Mouse (Mus musculus) C2C12 (cell line): Measurements from ENCODE around the gene Ablim2. TPM values are rescaled to one million over a fixed set of nuclear protein-coding genes. Genes with fewer than 3 reads are reported as not detected.
A peak's percentile ranks its signal among the peaks of the same experiment; 100 is the strongest.

Experiments used
- H3K27me3 ChIP-seq: one replicate; pipeline ENCODE4 v1.6.1; 2011; ENCODE audit not compliant: control insufficient read depth, insufficient read depth, insufficient read length
- H3K36me3 ChIP-seq: one replicate; pipeline ENCODE4 v1.6.1; 2011; ENCODE audit not compliant: control insufficient read depth, insufficient read depth
- H3K4me3 ChIP-seq: one replicate; pipeline ENCODE4 v1.5.1; 2011; ENCODE audit warnings: mild to moderate bottlenecking, control low read depth; ENCODE audit not compliant: poor library complexity, insufficient read depth, severe bottlenecking
- H3K79me2 ChIP-seq: one replicate; pipeline ENCODE4 v1.6.1; 2011; ENCODE audit not compliant: control insufficient read depth, insufficient read depth
- H3K79me3 ChIP-seq: one replicate; pipeline ENCODE4 v1.6.1; 2011; ENCODE audit warnings: low read depth, control low read depth
- H3ac ChIP-seq: one replicate; pipeline ENCODE3; 2011; ENCODE audit warnings: low read depth; ENCODE audit not compliant: control insufficient read depth, insufficient read length
- CEBPB ChIP-seq: IDR thresholded peaks from one replicate; pipeline ENCODE4 v1.6.1; 2011; ENCODE audit warnings: low read depth, mild to moderate bottlenecking, control low read depth, moderate library complexity
- CTCF ChIP-seq: IDR thresholded peaks from one replicate; pipeline ENCODE4 v1.5.1; 2011; ENCODE audit not compliant: control insufficient read depth, insufficient read depth, insufficient read length
- FOSL1 ChIP-seq: IDR thresholded peaks from one replicate; pipeline ENCODE4 v1.8.0; 2011; ENCODE audit warnings: mild to moderate bottlenecking, low read length; ENCODE audit not compliant: poor library complexity, insufficient read depth, severe bottlenecking
- MAX ChIP-seq: IDR thresholded peaks from one replicate; pipeline ENCODE4 v1.6.1; 2011; ENCODE audit warnings: mild to moderate bottlenecking, control low read depth
- MYOD1 ChIP-seq: IDR thresholded peaks from one replicate; pipeline ENCODE4 v1.6.1; 2011; ENCODE audit warnings: low read depth; ENCODE audit not compliant: control insufficient read depth, insufficient read length
- MYOG ChIP-seq: IDR thresholded peaks from one replicate; pipeline ENCODE4 v1.6.1; 2011; ENCODE audit not compliant: control insufficient read depth, insufficient read length; ENCODE audit errors: extremely low read depth
- USF1 ChIP-seq: IDR thresholded peaks from one replicate; pipeline ENCODE4 v1.6.1; 2011; ENCODE audit warnings: low read depth, mild to moderate bottlenecking, control low read depth, moderate library complexity
- polyA plus RNA-seq: library from polyadenylated mRNA; unstranded; fragments of >200 nt; fragmentation: generic; extraction: Trizol; gene quantifications from one replicate; pipeline ENCODE4 v1.2.1, GENCODE M21; 2012; ENCODE audit warnings: missing spikeins

The Ablim2 gene
- polyA plus RNA-seq, 1 experiment: 0.08 TPM

- TF ChIP-seq USF1: peak; percentile 49
- TF ChIP-seq MYOG: no peak
- no peaks in the 10 kb centered on the region for H3K79me3 ChIP-seq
- no peaks in the 10 kb centered on the region for H3K36me3 ChIP-seq
- no peak overlapping the region for H3ac ChIP-seq
- no peak overlapping the region for H3K4me3 ChIP-seq
- H3K79me2 ChIP-seq: no peaks in the 10 kb centered on the region
- no peaks in the 10 kb centered on the region for H3K27me3 ChIP-seq
These were observed 126.6 kb downstream of the Ablim2 start for GRCm38 (mm10) chr5:35884262-35884661.

- H3K79me2 ChIP-seq: no peaks in the 10 kb centered on the region
- no peaks in the 10 kb centered on the region for H3K36me3 ChIP-seq
These were observed 127.0 kb downstream of the Ablim2 start for GRCm38 (mm10) chr5:35884689-35885088.

GRCm38 (mm10) chr5:35888959-35889358 is 131.3 kb downstream of the Ablim2 start:
- TF ChIP-seq USF1 (no peak), MYOG (no peak), MAX (no peak), CTCF (peak; percentile 20)
- Histone ChIP-seq H3K36me3 (no peaks in the 10 kb centered on the region), H3K79me3 (peaks cover 6% of the 10 kb centered on the region), H3ac (no peak overlapping the region), H3K27me3 (no peaks in the 10 kb centered on the region), H3K4me3 (no peak overlapping the region), H3K79me2 (peaks cover 7% of the 10 kb centered on the region)

More at GRCm38 (mm10) chr5:35884689-35885088, 127.0 kb downstream of the Ablim2 start:
- no peak overlapping the region for H3K4me3 ChIP-seq
- no peaks in the 10 kb centered on the region for H3K79me3 ChIP-seq
- H3ac ChIP-seq: no peak overlapping the region
- TF ChIP-seq MYOG (no peak), USF1 (no peak), FOSL1 (no peak), MYOD1 (no peak), CTCF (no peak), CEBPB (no peak), MAX (no peak)
- no peaks in the 10 kb centered on the region for H3K27me3 ChIP-seq

GRCm38 (mm10) chr5:35889641-35890040 is 132.0 kb downstream of the Ablim2 start:
- H3K36me3 ChIP-seq: no peaks in the 10 kb centered on the region
- no peaks in the 10 kb centered on the region for H3K27me3 ChIP-seq

GRCm38 (mm10) chr5:35890985-35891730 is 133.5 kb downstream of the Ablim2 start:
- no peak overlapping the region for H3ac ChIP-seq
- no peaks in the 10 kb centered on the region for H3K27me3 ChIP-seq
- H3K36me3 ChIP-seq: no peaks in the 10 kb centered on the region
- no peak overlapping the region for H3K4me3 ChIP-seq
- TF ChIP-seq MYOG (no peak), MYOD1 (no peak)
- peaks cover 27% of the 10 kb centered on the region for H3K79me3 ChIP-seq
- peaks cover 29% of the 10 kb centered on the region for H3K79me2 ChIP-seq

More at GRCm38 (mm10) chr5:35889641-35890040, 132.0 kb downstream of the Ablim2 start:
- H3K4me3 ChIP-seq: no peak overlapping the region
- no peak overlapping the region for H3ac ChIP-seq
- peaks cover 13% of the 10 kb centered on the region for H3K79me3 ChIP-seq
- peaks cover 14% of the 10 kb centered on the region for H3K79me2 ChIP-seq
- TF ChIP-seq MAX: no peak
- TF ChIP-seq MYOG: no peak
- no peak for TF ChIP-seq MYOD1
- TF ChIP-seq FOSL1: no peak

GRCm38 (mm10) chr5:35892363-35892762 is 134.7 kb downstream of the Ablim2 start:
- H3K36me3 ChIP-seq: no peaks in the 10 kb centered on the region
- peaks cover 39% of the 10 kb centered on the region for H3K79me3 ChIP-seq
- peaks cover 41% of the 10 kb centered on the region for H3K79me2 ChIP-seq
- H3K4me3 ChIP-seq: no peak overlapping the region
- no peak overlapping the region for H3ac ChIP-seq
- TF ChIP-seq MYOD1 (no peak), CTCF (no peak), FOSL1 (no peak), CEBPB (no peak), MYOG (no peak), MAX (no peak)
- H3K27me3 ChIP-seq: no peaks in the 10 kb centered on the region
